Mouse (Mus musculus): Measurements from ENCODE around the gene Atp6v0a2.

Gene Atp6v0a2

GRCm38 (mm10) chr5:124637300-124637699 lies 8.9 kb downstream of the Atp6v0a2 start:
- no peak for DNase-seq

GRCm38 (mm10) chr5:124637836-124638235 lies 9.5 kb downstream of the Atp6v0a2 start:
- DNase-seq, result no peak

DNA sequence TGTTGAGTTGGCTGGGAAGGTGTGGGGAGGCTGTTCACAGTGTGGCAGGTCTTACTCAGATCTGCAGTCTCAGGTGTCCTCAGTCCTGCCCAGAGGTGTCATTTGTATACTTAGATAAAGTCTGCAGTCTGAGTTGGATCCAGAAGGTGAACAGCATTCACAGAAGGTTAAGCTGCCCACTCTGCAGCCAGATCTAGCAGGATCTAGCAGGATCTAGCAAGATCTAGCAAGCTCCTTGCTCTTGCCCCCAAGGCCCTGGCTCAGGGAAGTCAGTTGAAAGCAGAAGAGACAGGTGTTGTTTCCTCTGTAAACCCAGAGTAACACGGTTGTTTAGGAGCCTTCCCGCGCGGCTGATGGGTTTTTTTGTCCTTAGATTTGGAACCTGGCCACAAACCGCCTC lies 85.4 kb downstream of the Atp6v0a2 start:
- DNase-seq, result no peak

- DNase-seq, result no peak
These were observed 86.8 kb downstream of the Atp6v0a2 start for GRCm38 (mm10) chr5:124715135-124715534.

DNA sequence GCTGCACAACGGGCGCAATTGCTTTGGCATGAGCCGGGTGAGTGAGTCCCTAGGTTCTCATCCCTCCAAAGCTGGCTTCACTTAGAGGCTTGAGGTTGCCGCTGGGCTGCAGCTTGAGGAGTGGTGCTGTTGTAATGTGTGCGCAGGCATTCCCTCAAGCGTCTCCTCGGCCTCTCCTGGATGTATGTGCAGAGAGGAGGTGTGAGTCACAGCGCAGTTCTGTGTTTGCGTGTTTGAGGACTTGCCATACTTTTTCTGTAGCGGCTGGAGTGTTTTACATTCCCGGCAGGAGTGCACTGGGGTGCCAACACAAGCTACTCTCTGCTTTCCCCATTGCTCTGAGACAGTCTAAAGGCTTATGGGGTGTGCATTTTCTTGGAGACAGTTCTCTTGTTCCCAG lies 89.6 kb downstream of the Atp6v0a2 start:
- no peak for DNase-seq

GRCm38 (mm10) chr5:124718396-124718795 lies 90.0 kb downstream of the Atp6v0a2 start:
- DNase-seq, result no peak

GRCm38 (mm10) chr5:124723125-124723524 lies 94.7 kb downstream of the Atp6v0a2 start:
- no peak for DNase-seq

DNA sequence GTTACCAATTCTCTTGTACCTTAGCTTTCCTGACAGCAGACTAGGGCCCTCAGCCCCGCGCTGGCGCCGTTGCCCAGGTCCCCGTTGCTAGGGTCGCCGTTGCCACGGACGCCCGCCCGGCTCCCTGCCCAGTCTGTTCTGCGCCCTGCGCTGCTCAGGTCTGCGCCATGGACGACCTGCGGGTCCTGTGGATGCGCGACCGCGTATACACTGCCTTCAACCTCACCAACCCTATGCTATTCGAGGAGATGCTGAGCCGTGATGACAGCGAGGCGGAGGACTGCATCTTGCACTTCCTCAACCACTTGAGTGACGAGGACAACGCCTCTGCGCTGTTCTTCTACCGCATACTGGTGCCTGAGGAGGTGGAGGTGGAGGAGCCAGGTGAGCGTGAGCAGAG lies 96.6 kb downstream of the Atp6v0a2 start, which contains the start of gene Dnah10:
TSS of gene Dnah10 (plus strand) at position 89 of the 400 bp plus-strand sequence.
- DNase-seq, result peak; percentile 49

- DNase-seq, result no peak
These were observed 101.4 kb downstream of the Atp6v0a2 start for GRCm38 (mm10) chr5:124729662-124730206.

DNA sequence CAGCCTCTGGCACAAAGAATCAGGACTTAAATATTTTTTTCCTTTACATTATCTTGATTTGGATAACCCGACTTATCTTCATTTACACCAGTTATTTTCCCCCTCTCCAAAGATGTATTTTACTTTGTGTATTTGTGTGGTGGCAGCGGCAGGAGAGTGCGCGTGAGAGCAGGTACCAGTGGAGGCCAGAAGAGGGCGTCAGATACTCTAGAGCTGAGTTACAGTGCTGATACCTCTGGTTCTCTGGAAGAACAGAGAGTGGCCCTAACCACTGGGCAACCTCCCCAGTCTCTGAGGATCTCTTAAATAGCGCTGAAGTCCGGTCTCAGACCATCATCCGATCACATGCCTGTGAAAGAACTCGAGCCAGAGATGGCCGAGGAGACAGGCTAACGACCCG lies 105.6 kb downstream of the Atp6v0a2 start:
- no peak for DNase-seq

DNA sequence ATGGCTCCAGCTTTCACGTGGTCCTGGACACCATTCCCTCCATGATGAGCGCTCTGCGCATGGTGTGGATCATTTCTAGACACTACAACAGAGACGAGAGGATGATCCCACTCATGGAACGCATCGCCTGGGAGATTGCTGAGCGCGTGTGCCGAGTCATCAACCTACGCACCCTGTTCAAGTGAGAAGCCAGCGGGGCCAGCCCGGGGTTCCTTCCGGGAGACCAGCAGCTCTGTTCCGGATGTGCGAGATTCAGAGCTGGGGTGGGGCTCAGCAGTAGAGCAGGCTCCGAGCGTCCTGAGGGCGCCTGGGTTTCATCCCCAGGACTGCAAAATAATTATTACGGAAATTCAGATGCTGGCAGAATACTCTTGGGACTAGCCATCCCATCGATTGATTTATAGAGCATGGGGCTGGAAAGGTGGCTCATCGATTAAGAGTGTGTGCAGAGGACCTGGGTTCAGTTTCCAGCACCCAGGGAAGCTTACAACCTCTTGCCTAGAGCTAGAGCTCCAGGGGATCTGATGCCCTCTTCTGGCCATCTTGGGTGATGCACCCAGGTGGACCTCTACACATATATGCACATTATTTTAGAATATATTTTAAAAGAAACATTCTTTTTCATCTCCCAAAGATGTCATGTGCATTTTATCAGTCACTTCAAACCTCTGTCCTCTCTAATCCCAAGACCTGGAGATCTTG lies 113.7 kb downstream of the Atp6v0a2 start:
- DNase-seq, result no peak

GRCm38 (mm10) chr5:124743841-124744240 lies 115.5 kb downstream of the Atp6v0a2 start:
- no peak for DNase-seq

DNA sequence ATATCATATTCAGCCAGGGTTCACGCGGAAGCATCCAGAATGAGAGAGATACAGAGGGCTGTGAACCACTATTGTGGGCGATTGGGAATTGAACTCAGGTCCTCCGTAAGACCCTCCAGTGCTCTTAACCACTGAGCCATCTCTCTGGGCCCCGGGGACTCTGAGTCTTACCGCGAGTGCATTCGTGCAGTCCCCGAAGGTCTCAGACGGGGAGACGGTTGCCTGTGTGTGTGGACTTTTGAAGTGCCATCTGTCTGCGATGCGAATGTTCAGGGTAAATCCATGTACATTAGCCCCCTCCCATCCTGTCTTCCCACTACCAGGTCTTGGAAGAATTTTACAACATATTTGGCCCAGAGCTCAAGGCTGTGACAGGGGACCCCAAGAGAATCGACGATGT lies 117.8 kb downstream of the Atp6v0a2 start:
- no peak for DNase-seq

GRCm38 (mm10) chr5:124748296-124748695 lies 119.9 kb downstream of the Atp6v0a2 start:
- DNase-seq, result no peak

- DNase-seq, result no peak
These were observed 123.3 kb downstream of the Atp6v0a2 start for GRCm38 (mm10) chr5:124751656-124752055.

DNA sequence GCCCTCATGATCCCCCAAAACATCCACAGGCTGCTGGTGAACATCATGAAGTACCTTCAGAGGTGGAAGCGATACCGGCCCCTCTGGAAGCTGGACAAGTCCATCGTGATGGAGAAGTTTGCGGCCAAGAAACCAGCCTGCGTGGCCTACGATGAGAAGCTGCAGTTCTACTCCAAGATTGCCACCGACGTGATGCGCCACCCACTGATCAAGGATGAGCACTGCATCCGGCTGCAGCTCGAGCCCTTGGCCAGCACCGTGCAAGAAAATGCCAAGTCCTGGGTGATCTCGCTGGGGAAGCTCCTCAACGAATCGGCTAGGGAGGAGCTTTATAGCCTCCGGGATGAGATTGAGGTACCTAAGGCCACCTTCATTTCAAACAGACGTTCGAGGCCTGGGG lies 132.6 kb downstream of the Atp6v0a2 start:
- DNase-seq, result no peak

- DNase-seq, result no peak
These were observed 133.4 kb downstream of the Atp6v0a2 start for GRCm38 (mm10) chr5:124761787-124762186.
